Mouse (Mus musculus): ENCODE measurements around the gene Brd4.
A peak's percentile ranks its signal among the peaks of the same experiment; 100 is the strongest.

The Brd4 gene

GRCm38 (mm10) chr17:32284262-32285137 is at the start of gene Brd4:
TSS of gene Brd4 (minus strand) at chr17:32284722.
- peak; percentile 89 to 92 for DNase-seq (ENCODE audit: low spot score in 2 of 2)

GRCm38 (mm10) chr17:32333675-32334303 is 49.3 kb upstream of the Brd4 start:
- no peak for DNase-seq (ENCODE audit: low spot score in 2 of 2)

DNA sequence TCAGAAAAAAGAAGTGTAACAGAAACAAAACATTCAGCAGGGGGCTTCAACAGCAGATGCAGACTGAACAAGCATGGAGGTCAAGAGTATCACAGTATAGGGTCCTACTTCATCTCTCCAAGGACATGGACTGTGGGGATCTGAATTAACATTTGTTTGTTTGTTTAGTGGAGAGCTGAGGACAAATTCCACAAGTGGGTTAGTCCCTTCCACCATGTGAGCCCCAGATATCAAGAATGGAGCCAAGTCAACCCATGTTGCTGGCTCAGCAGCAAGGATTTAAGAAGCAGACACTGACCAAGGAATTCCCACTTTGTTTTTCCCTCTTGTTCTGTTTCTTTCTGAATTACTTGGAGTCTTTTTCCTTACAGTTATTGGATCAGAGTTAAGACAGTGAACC is 43.0 kb upstream of the Brd4 start:
- no peak for DNase-seq (ENCODE audit: low spot score in 2 of 2)

DNA sequence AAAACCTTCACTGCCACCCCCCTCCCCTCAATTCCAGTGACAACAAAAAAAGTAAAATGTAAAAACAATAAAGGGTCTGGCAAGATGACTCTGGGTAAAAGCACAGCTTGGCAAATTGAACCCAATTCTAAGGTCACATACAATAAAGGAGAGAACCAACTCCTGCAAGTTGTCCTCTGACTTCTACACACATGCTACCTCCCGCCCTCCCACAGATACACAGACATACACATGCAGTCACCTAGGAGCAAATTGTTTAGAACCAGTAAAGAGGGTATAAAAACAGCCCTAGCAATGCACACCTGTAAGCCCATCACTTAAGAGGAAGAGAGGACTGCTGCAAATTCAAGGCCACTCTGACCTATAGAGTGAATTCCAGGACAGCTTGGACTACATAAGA is 38.3 kb upstream of the Brd4 start:
- no peak for DNase-seq (ENCODE audit: low spot score in 2 of 2)

DNA sequence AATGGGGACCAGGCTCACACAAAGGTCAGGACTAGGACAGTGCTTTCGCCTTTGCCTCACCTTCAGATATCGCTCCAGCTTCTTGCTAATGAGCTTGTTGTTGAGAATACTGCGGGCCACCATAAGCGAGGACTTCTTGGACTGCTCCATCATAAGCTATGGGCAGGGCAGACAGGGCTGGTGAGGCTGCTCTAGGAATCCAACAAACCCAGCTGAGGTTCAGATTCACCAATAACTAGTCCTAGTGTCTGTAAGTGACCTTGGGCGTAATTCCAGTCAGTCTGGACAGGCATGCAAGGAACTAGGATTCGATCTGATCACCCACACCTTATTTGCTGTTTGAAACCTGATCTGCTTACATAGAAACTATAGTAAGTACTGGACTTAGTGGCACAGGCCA is 37.3 kb upstream of the Brd4 start:
- DNase-seq (ENCODE audit: low spot score in 2 of 2), result peak in 1 of 2 experiments; percentile 26

DNA sequence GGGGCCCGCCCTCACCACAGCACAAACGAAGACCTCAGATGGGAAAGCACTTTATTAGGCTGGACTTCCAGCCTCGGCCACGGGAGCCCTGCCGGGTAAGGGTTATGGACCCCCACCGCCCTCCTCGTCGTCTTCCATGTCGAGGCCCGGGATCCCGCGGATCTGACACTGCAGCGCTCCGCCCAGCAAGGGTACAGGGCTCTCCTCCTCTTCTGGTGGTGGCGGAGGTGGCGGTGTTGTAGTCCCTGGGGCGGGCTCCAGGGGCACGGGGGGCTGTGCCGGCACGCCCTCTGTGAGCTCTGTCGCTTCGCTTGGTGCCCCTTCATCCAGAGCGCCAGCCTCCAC is 36.8 kb upstream of the Brd4 start:
- DNase-seq (ENCODE audit: low spot score in 2 of 2), result no peak

GRCm38 (mm10) chr17:32320597-32321389 is 36.3 kb upstream of the Brd4 start, which contains the start of gene Akap8:
TSS of gene Akap8 (minus strand) at chr17:32321238.
- peak; percentile 99 for DNase-seq (ENCODE audit: low spot score in 2 of 2)

- peak in 1 of 2 experiments; percentile 34 for DNase-seq (ENCODE audit: low spot score in 2 of 2)
These were observed 35.4 kb upstream of the Brd4 start for GRCm38 (mm10) chr17:32319950-32320349.

- no peak for DNase-seq (ENCODE audit: low spot score in 2 of 2)
These were observed 33.2 kb upstream of the Brd4 start for GRCm38 (mm10) chr17:32317708-32318107.

GRCm38 (mm10) chr17:32317032-32317431 is 32.5 kb upstream of the Brd4 start:
- DNase-seq (ENCODE audit: low spot score in 2 of 2), result no peak

DNA sequence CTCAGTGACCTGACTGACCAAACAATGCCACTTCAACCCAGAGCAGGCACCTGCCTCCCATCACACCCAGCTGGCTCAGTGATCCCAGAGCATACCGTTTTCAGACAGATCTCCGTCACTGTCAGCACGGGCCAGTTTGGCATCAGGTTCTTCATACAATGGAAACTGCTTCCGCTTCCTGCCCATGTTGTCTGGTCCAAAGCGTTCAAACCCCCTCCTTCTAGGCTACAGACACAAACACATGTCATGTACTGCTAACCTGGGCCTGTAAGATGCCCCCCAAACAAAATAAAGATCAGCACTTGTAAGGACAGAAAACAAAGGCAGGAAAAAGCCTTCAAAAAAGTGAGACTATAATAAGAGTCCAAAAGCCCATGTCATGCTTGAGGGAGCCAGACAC is 31.0 kb upstream of the Brd4 start:
- DNase-seq (ENCODE audit: low spot score in 2 of 2), result no peak

DNA sequence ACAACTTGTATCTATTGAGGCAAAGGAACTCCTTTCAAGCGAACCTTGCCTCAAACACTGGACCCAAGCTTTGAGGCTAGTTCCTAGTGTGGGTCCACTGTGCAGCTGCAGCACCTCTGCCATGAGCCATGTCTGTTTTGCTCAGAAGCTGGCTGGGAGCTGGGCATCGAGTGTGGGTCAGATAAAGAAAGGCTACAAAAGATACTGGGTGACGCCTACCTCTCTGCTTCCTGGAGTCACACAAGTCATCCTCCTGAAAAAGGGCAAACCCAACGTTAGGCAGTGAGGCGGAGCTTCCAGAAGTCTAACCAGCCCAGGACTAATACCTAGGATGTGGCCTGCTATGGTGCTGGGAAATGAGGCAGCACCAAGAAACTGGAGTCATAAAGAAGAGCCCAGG is 29.4 kb upstream of the Brd4 start:
- no peak for DNase-seq (ENCODE audit: low spot score in 2 of 2)

GRCm38 (mm10) chr17:32312801-32313200 is 28.3 kb upstream of the Brd4 start:
- no peak for DNase-seq (ENCODE audit: low spot score in 2 of 2)

DNA sequence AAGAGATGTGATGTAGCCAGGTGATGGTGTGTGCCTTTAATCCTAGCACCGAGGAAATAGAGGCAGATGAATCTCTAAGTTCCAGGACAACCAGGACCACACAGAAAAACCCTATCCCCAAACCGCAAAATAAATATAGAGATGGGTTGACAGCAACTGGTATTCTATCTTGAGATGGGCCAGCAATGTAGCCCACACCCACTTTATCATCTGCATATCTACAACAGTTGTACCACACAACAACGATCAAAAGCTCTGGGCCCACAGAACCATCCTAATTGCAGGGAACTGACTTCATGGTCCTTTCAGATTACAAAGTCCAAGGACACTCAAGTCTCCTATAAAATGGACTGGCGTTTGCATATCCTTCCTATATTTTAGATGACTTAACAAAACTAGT is 23.4 kb upstream of the Brd4 start:
- DNase-seq (ENCODE audit: low spot score in 2 of 2), result no peak

- DNase-seq (ENCODE audit: low spot score in 2 of 2), result no peak
These were observed 13.6 kb upstream of the Brd4 start for GRCm38 (mm10) chr17:32298125-32298524.

GRCm38 (mm10) chr17:32295901-32296300 is 11.4 kb upstream of the Brd4 start:
- no peak for DNase-seq (ENCODE audit: low spot score in 2 of 2)

DNA sequence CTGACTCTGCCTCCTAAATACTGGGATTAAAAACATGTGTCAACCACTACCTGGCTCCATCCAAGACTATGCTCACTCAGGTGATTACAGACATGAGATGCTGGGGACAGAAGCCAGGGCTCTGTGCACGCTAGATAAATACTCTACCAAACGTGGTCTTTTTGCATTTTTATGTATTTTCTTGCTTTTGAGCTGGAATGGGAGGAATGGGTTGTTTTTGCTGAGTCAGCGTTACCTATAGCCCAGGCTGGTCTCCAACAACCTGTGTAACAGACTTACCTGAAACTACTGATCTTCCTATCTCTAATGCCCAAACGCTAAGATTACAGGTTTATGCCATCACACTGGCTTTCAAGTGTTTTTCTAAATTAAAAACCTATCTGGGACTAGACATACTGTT is 10.6 kb upstream of the Brd4 start:
- no peak for DNase-seq (ENCODE audit: low spot score in 2 of 2)

- no peak for DNase-seq (ENCODE audit: low spot score in 2 of 2)
These were observed 682 bp upstream of the Brd4 start for GRCm38 (mm10) chr17:32285138-32285670.

GRCm38 (mm10) chr17:32283771-32284221 is 726 bp downstream of the Brd4 start:
- DNase-seq (ENCODE audit: low spot score in 2 of 2), result peak; percentile 31 to 40

DNA sequence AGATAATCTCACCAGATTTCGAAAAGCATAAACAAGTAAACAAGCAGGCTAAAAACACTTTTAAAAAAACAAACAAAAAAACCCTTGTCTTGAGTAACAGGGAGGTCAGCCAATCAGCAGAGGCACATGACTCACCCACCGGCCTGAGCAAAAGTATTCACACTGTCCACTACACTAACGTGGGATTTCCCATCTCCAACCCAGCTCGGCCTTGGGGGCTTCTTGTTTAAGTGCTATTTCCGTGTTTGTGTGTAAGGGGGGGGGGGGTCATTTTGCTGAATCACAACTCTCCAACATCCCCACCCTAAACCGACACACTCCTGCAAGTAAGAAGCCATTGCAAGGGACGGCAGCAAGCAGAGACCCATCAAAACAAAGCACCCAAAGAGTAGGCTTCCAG is 1.2 kb downstream of the Brd4 start:
- peak in 1 of 2 experiments; percentile 13 for DNase-seq (ENCODE audit: low spot score in 2 of 2)

GRCm38 (mm10) chr17:32281611-32282310 is 2.8 kb downstream of the Brd4 start:
- no peak for DNase-seq (ENCODE audit: low spot score in 2 of 2)
